Mouse (Mus musculus) macrophage (primary cell): ENCODE measurements around the gene Focad. TPM values are rescaled to one million over a fixed set of nuclear protein-coding genes. Genes with fewer than 3 reads are reported as not detected.

Experiments
- H3K27ac ChIP-seq: fragments of 350-480 bp; formaldehyde crosslinking; 2 replicates; pipeline ENCODE4 v1.9.0; 2021
- H3K36me3 ChIP-seq: fragments of 350-480 bp; formaldehyde crosslinking; 2 replicates; pipeline ENCODE4 v1.9.0; 2021; ENCODE audit errors: inconsistent target
- H3K4me3 ChIP-seq: fragments of 350-480 bp; formaldehyde crosslinking; 2 replicates; pipeline ENCODE4 v1.9.0; 2021; ENCODE audit errors: inconsistent target
- H3K79me2 ChIP-seq: fragments of 350-480 bp; formaldehyde crosslinking; 2 replicates; pipeline ENCODE4 v1.9.0; 2021; ENCODE audit errors: inconsistent target
- WGBS: methylation state at CpG from one replicate; pipeline ENCODE4 v1.1.7; 2026; ENCODE audit warnings: inconsistent platforms; ENCODE audit not compliant: missing documents; 5-methylcytosine and 5-hydroxymethylcytosine counted together
- polyA plus RNA-seq: library from polyadenylated mRNA; stranded (reverse); fragments of 250-400 nt; gene quantifications from 3 replicates; pipeline ENCODE4 v1.2.4, GENCODE M21; 2018; ENCODE audit warnings: inconsistent platforms

Focad gene
- polyA plus RNA-seq, 1 experiment from 2014 or later: 5.9 TPM

DNA sequence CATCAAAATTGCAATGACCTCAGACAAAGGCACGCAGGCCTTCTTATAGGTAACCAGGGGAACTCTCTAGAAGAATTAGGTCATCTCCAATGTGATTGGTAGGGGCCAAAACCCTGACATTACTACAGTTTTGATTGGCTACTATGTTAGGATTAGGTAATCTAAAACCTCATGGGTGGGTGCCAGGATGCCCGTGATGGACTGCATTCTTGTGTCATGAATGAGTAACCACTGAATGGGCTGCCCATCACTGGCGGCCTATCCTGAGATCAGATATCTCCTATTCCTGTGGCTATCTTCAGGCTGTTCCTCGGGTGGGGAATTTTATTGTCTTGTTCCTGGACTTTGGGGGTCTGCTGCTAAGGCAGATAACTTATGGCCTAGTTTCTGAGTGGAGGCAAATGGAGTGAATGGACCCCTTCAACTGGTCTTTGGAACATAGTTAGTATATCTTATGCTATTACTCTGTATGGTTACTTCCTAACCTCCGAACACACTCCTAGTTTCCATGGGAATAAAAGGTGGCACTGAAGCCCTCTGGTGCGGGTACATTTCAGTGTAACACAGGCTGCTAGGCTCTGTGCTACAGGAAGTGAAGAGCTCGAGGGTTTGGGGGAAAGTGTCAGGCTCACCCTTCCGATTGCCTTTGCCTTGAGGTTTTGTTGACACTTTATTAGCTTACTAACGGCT, 306.0 kb downstream of the Focad start:
- no peaks in the 10 kb centered on the region for H3K79me2 ChIP-seq
- WGBS: 91% methylated on average over 9 of the region's 9 CpGs
- H3K4me3 ChIP-seq: no peak overlapping the region
- H3K27ac ChIP-seq: no peak overlapping the region
- H3K36me3 ChIP-seq: no peaks in the 10 kb centered on the region

DNA sequence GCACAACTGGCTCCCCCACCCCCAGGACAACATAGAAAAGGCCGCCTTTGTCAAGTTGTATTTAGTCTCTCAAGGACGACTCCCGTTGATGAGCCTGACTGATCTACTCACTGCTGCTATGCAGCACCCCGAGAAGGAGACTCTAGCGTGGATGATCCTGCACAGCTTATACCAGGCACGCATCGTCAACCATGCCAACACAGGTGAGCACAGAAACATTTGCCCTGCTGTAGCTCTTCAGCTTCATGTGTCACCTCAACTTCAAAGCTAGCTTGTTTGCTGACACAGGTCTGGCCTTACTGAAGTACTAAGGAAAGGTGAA, 306.5 kb downstream of the Focad start:
- 97% methylated on average over 7 of the region's 7 CpGs for WGBS

DNA sequence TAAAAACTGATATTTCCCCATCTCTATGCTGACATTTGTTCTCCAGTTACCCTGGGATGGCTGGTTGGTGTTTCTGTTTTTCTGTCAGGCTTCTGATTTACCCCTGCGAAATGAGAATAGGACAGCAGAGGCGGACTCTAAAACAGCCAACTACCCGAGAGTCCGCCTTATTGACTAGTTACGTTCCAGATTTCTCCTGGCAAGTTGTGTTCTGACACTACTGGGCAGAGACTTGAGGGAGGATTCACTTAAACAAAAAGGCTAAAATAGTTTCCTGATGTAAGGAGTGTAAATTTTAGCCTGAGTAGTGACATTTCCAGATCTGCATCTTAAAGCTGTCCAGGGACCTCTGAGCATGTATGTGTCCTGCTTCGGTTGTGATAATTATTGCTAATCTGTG, 308.5 kb downstream of the Focad start:
- no peaks in the 10 kb centered on the region for H3K36me3 ChIP-seq
- WGBS: 94% methylated on average over 6 of the region's 6 CpGs
- no peak overlapping the region for H3K4me3 ChIP-seq
- no peaks in the 10 kb centered on the region for H3K79me2 ChIP-seq
- H3K27ac ChIP-seq: no peak overlapping the region

More for the DNA sequence above, 306.5 kb downstream of the Focad start:
- Histone ChIP-seq H3K36me3 (no peaks in the 10 kb centered on the region), H3K4me3 (no peak overlapping the region), H3K27ac (no peak overlapping the region), H3K79me2 (no peaks in the 10 kb centered on the region)

- Histone ChIP-seq H3K4me3 (no peak overlapping the region), H3K79me2 (no peaks in the 10 kb centered on the region), H3K36me3 (peaks cover 23% of the 10 kb centered on the region; the same call in 1 of the 2 replicates), H3K27ac (0 out of 2 replicates have a peak overlapping the region, but pooled peaks have one; percentile 17)
- 70% methylated on average over 4 of the region's 4 CpGs for WGBS
Observed at GRCm38 (mm10) chr4:88406887-88407696, 312.7 kb downstream of the Focad start.

DNA sequence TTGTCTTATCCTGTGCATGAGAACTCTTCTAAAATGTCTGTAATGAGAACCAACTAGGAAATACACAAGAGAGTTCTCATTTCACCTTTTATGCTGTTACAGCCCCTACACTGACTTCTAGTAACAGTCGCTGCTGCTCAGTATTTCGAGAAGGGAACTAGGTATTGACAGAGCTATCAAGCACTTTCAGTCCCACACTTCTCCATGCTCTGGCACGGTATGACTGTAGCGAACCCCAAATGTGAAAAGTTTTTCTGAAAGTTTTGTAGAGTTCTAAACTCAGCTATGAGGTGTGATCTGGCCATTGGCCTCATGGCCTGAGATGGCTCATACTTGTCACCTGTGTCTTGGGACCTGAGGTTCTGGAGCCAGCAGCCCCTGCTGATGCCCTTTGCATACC, 314.9 kb downstream of the Focad start:
- 86% methylated on average over 4 of the region's 4 CpGs for WGBS
- no peak overlapping the region for H3K4me3 ChIP-seq
- H3K36me3 ChIP-seq: peaks cover 40% of the 10 kb centered on the region
- H3K79me2 ChIP-seq: no peaks in the 10 kb centered on the region
- no peak overlapping the region for H3K27ac ChIP-seq

GRCm38 (mm10) chr4:88412331-88412730, 317.9 kb downstream of the Focad start:
- H3K27ac ChIP-seq: no peak overlapping the region
- 70% methylated on average over 2 of the region's 2 CpGs for WGBS
- H3K36me3 ChIP-seq: peaks cover 48% of the 10 kb centered on the region
- no peaks in the 10 kb centered on the region for H3K79me2 ChIP-seq
- no peak overlapping the region for H3K4me3 ChIP-seq

GRCm38 (mm10) chr4:88415017-88415416, 320.6 kb downstream of the Focad start:
- peak overlapping the region; percentile 76 for H3K27ac ChIP-seq
- WGBS: 15% methylated on average over 2 of the region's 2 CpGs
- H3K4me3 ChIP-seq: no peak overlapping the region
- peaks cover 47% of the 10 kb centered on the region for H3K36me3 ChIP-seq
- H3K79me2 ChIP-seq: no peaks in the 10 kb centered on the region

- peaks cover 41% of the 10 kb centered on the region for H3K36me3 ChIP-seq
- H3K79me2 ChIP-seq: no peaks in the 10 kb centered on the region
- H3K27ac ChIP-seq: peak overlapping the region; percentile 24
- WGBS: 76% methylated on average over 5 of the region's 5 CpGs
- no peak overlapping the region for H3K4me3 ChIP-seq
Observed at GRCm38 (mm10) chr4:88419378-88419777, 324.9 kb downstream of the Focad start.

DNA sequence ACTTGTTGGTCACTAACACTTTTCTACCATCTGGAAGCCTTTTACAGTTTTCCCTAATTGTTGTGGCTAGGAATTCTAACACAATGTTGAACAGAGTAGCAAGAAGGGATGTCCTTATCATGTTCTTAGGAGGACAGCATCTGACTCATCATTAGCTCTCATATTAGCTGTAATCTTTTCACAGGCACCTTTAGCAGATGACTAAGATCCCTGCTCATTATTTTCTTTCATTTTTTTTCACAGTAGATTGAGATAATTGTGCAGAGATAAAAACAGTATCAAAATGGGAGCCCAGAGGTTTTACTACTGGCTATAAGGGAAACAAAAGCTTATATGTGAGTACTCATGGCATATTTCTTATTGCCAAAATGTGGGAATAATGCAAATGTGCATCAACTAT, 330.1 kb downstream of the Focad start:
- Histone ChIP-seq H3K27ac (no peak overlapping the region), H3K79me2 (no peaks in the 10 kb centered on the region; the same call in 1 of the 2 replicates), H3K36me3 (peaks cover 61% of the 10 kb centered on the region), H3K4me3 (no peak overlapping the region)

- Histone ChIP-seq H3K27ac (no peak overlapping the region), H3K4me3 (no peak overlapping the region), H3K79me2 (peaks cover 13% of the 10 kb centered on the region; the same call in 1 of the 2 replicates), H3K36me3 (peaks cover 66% of the 10 kb centered on the region)
- WGBS: 100% methylated on average over 2 of the region's 2 CpGs
Observed at GRCm38 (mm10) chr4:88427630-88428239, 333.3 kb downstream of the Focad start.

DNA sequence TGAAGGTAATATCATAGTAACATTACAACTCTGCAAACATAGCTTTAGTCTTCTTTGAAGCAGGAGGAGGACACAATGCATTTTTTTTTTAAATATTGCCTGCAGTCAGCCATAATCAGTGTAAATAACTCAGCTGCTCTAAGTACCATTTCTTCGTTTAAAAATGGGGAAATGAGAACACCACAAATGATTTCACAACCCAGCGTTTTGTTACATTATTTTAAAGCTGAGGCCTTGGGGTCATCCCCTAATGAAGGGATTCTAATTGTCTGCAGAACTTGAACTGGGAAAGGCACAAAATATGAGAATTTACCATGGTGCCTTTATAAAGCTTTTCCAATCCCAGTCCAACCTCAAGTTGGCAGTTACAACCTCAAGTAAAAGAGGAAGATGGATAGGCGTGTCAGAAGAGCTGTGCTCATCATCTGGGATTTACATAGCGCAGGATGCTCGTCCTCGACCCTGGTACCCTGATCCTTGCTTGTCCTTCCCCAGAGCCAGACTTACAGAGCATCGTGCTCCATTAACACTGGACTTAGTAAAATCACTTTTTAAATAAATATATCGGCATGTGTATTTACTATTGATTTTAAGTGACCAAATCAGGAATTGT, 338.1 kb downstream of the Focad start:
- WGBS: 34% methylated on average over 7 of the region's 8 CpGs
- Histone ChIP-seq H3K27ac (peak overlapping the region; percentile 63), H3K36me3 (peaks cover 47% of the 10 kb centered on the region)

GRCm38 (mm10) chr4:88436593-88437165, 342.2 kb downstream of the Focad start:
- H3K27ac ChIP-seq: peak overlapping the region; percentile 96
- H3K4me3 ChIP-seq: no peak overlapping the region
- H3K79me2 ChIP-seq: peaks cover 54% of the 10 kb centered on the region
- 78% methylated on average over 6 of the region's 6 CpGs for WGBS
- peaks cover 24% of the 10 kb centered on the region; the same call in 1 of the 2 replicates for H3K36me3 ChIP-seq

More for the DNA sequence above, 338.1 kb downstream of the Focad start:
- H3K79me2 ChIP-seq: peaks cover 52% of the 10 kb centered on the region
- no peak overlapping the region for H3K4me3 ChIP-seq

- WGBS: 90% methylated on average over 3 of the region's 3 CpGs
- Histone ChIP-seq H3K79me2 (peaks cover 51% of the 10 kb centered on the region), H3K36me3 (peaks cover 24% of the 10 kb centered on the region; the same call in 1 of the 2 replicates), H3K27ac (peak overlapping the region; percentile 96), H3K4me3 (peak overlapping the region; percentile 76)
Observed at GRCm38 (mm10) chr4:88437166-88437565, 342.7 kb downstream of the Focad start.

GRCm38 (mm10) chr4:88437917-88438316, 343.5 kb downstream of the Focad start:
- Histone ChIP-seq H3K27ac (peak overlapping the region; percentile 96), H3K4me3 (peak overlapping the region; percentile 76), H3K36me3 (peaks cover 24% of the 10 kb centered on the region; the same call in 1 of the 2 replicates), H3K79me2 (peaks cover 51% of the 10 kb centered on the region)
- 0% methylated on average over 2 of the region's 2 CpGs for WGBS
